In the genomic region with DNA sequence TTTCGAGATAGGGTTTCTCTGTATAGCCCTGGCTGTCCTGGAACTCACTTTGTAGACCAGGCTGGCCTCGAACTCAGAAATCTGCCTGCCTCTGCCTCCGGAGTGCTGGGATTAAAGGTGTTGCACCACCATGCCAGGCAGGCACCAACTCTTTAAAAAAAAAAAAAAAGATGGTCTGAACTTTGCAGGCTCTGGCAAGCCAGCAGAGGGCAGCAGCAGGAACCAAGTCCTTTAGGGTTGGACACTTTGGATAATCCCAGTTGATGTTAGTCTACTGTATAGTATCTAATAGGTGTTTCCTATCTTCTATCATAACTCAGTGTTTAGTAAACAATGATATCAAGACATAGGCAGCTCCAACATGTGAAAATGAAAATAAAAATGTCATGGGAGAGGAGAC, we compare ENCODE assay signal across 1 mouse cellular context.
TF ChIP-seq lines count a peak whose summit lies in the region.

No protein-coding gene starts in this region.

TF ChIP-seq in MEL, 35 proteins besides CTCF, POLR2A, EP300 and RAD21 (continued from another document):
- peak; percentile 67 for TF ChIP-seq SMC3 (IDR thresholded peaks at IDR 0.05; ENCODE audit: low read depth, low read length)
- no peak for TF ChIP-seq TBP (IDR thresholded peaks at IDR 0.05; ENCODE audit: low read depth, low read length)
- TF ChIP-seq SIN3A (IDR thresholded peaks at IDR 0.05; ENCODE audit: low read length): no peak
